15 mouse cellular contexts compared by ENCODE assay signal in genomic region chr9:87738123-87738522, GRCm38 (mm10). TPM values are rescaled to one million over a fixed set of nuclear protein-coding genes. Genes with fewer than 3 reads are reported as not detected.
DNase-seq lines count a peak whose midpoint lies in the region; ATAC-seq lines count a peak whose summit lies in the region.
"Had no signal": no experiment of that assay in that cellular context is flagged by ENCODE, and none has a peak within 500 bp of the region (broad histone marks: within the 10 kb centered on the region; RNA-seq: fewer than 3 reads in every experiment).

No protein-coding gene starts in this region.

- H3K9me3 ChIP-seq in heart, embryonic 15.5 days (replicated peaks): no peaks in the 10 kb centered on the region
- H3K9me3 ChIP-seq in limb, embryonic 11.5 days (ENCODE audit: control insufficient read depth, low read length): no peaks in the 10 kb centered on the region

- intact Hi-C loops in heart, postnatal 25 days (cut with DNase I): loop anchor here (10.0 kb wide), 3 partner anchors 107 to 487 kb away; no protein-coding TSS in a partner anchor
- intact Hi-C loops in left cerebral cortex, postnatal 14 days (cut with DNase I): no loop called here

- H3K27me3 ChIP-seq in heart, embryonic 15.5 days: peaks cover 85% of the 10 kb centered on the region
- H3K27me3 ChIP-seq in limb, embryonic 11.5 days (ENCODE audit: control insufficient read depth, insufficient read depth, low read length): peaks cover 31% of the 10 kb centered on the region
- H3K27me3 ChIP-seq: Patski had no signal

- H3K36me3 ChIP-seq in heart, embryonic 15.5 days: no peaks in the 10 kb centered on the region
- H3K36me3 ChIP-seq in limb, embryonic 11.5 days (ENCODE audit: control insufficient read depth, insufficient read depth, low read length): no peaks in the 10 kb centered on the region

- 3% methylated on average over 13 of the region's 13 CpGs for WGBS in heart, embryonic 15.5 days
- 1% methylated on average over 13 of the region's 13 CpGs for WGBS in limb, embryonic 11.5 days

- peak overlapping the region; percentile 75; the same call in 1 of the 2 replicates for H3K4me2 ChIP-seq in heart, embryonic 15.5 days
- H3K4me2 ChIP-seq in limb, embryonic 11.5 days (ENCODE audit: low read depth, severe bottlenecking): peak overlapping the region; percentile 42

- ATAC-seq in heart, embryonic 15.5 days (replicated peaks; ENCODE audit: insufficient number of reproducible peaks, insufficient read depth, low FRiP score, low read depth): no peak
- ATAC-seq in limb, embryonic 11.5 days (ENCODE audit: insufficient number of reproducible peaks, low FRiP score, low TSS enrichment, low read depth): no peak
- ATAC-seq: intestine, postnatal 0 days; Patski had no signal

- peak overlapping the region; percentile 50 for H3K4me3 ChIP-seq in heart, embryonic 15.5 days
- H3K4me3 ChIP-seq in brown adipose tissue, adult 24 weeks (ENCODE audit: insufficient read depth, low read depth, low read length): peak overlapping the region; percentile 13
- H3K4me3 ChIP-seq in limb, embryonic 11.5 days (ENCODE audit: low read depth, low read length): peak overlapping the region; percentile 14; the same call in 1 of the 2 replicates
- H3K4me3 ChIP-seq: left cerebral cortex, adult 2 months had no signal

- H3K9ac ChIP-seq in heart, embryonic 15.5 days: no peak overlapping the region
- peak overlapping the region; percentile 45; the same call in 1 of the 2 replicates for H3K9ac ChIP-seq in limb, embryonic 11.5 days (ENCODE audit: low read length)

- DNase-seq in heart, postnatal 25 days (ENCODE audit: low spot score): no peak
- DNase-seq in embryo, embryonic 9.5 days (ENCODE audit: extremely low spot score): peak; percentile 41
- DNase-seq in limb, embryonic 11.5 days (ENCODE audit: low spot score): no peak
- DNase-seq in left cerebral cortex, postnatal 14 days (ENCODE audit: low spot score in 2 of 2): no peak
- no peak for DNase-seq in liver
- DNase-seq: cerebellum, adult 9-11 months had no signal

- no peak overlapping the region for H3K27ac ChIP-seq in heart, embryonic 15.5 days
- H3K27ac ChIP-seq in brown adipose tissue, adult 24 weeks (replicated peaks; ENCODE audit: low read depth, low read length): no peak overlapping the region
- H3K27ac ChIP-seq in limb, embryonic 11.5 days (replicated peaks; ENCODE audit: low read depth, low read length): no peak overlapping the region
- H3K27ac ChIP-seq: left cerebral cortex, adult 2 months had no signal

- H3K4me1 ChIP-seq in heart, embryonic 15.5 days (replicated peaks): peaks cover 21% of the 10 kb centered on the region
- no peaks in the 10 kb centered on the region for H3K4me1 ChIP-seq in brown adipose tissue, adult 24 weeks (ENCODE audit: control insufficient read depth, insufficient read depth, insufficient read length, low read length)
- H3K4me1 ChIP-seq in limb, embryonic 11.5 days (ENCODE audit: control insufficient read depth, insufficient read depth, low read length): peaks cover 17% of the 10 kb centered on the region

RNA-seq across cellular contexts. Expression of gene Tbx18, which starts 7.1 kb away (rescaled TPM):
- polyA plus RNA-seq in heart, embryonic 15.5 days (2015; fragmentation: Nextera tagmentation; extraction: Ambion mirVana): 8.6 and 9.1 TPM in 2 replicates
- 1 to 10 TPM; 4.4 to 6.1 TPM for total RNA-seq in heart, postnatal 25 days (2021)
- 0.63 and 1.5 TPM in 2 replicates for polyA plus RNA-seq in brown adipose tissue, adult 24 weeks (2012; ENCODE audit: insufficient read depth, insufficient read length, missing spikeins)
- polyA plus RNA-seq in limb, embryonic 11.5 days (2014; fragmentation: Nextera tagmentation; extraction: Ambion mirVana): 33.4 and 38.0 TPM in 2 replicates
- 1 to 10 TPM; 3.1 to 3.9 TPM for total RNA-seq in left cerebral cortex, postnatal 14 days (2021)
- total RNA-seq: granulocyte monocyte progenitor cell, adult 5-6 weeks; megakaryocyte, adult 5-6 weeks had no signal
- polyA plus RNA-seq: liver, embryonic 16.5 days; spleen, adult 2 months had no signal
